Mouse (Mus musculus): ENCODE measurements around the gene Hoxa2. TPM values are rescaled to one million over a fixed set of nuclear protein-coding genes. Genes with fewer than 3 reads are reported as not detected.

Gene Hoxa2
- polyA plus RNA-seq, 2 experiments: 1.0 to 3.1 TPM

- DNase-seq (ENCODE audit: low spot score): no peak
- H3K4me2 ChIP-seq (replicated peaks; ENCODE audit: low read depth, low read length, severe bottlenecking): no peak overlapping the region
Measured at GRCm38 (mm10) chr6:52167736-52168161, 3.1 kb upstream of the Hoxa2 start.

DNA sequence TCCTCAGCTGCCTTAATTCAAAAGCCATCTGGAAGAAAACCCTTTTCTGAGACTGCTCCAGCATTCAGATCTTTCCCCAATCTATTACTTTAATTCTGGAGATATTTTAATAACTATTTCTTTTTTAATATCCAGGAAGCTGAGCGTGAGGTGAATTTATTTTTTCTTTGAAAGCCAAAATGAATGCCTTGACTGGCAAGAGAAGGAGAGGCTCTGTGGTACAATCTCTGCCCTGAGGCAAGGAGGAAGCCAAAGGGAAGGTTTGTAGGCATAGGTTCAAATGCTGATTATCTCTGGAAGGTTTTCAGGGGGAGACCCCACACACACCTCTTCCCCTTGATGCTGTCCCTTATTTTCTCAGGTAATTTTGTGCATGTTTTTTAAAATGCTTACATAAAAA lies 2.5 kb upstream of the Hoxa2 start:
- DNase-seq (ENCODE audit: low spot score): no peak
- 57% methylated on average over 1 of the region's 1 CpGs for WGBS
- no peak overlapping the region for H3K4me3 ChIP-seq (replicated peaks; ENCODE audit: low read length)
- H3K4me1 ChIP-seq (ENCODE audit: control insufficient read depth, insufficient read depth, low read length): peaks cover 20% of the 10 kb centered on the region
- TF ChIP-seq POLR2A (IDR thresholded peaks at IDR 0.05; ENCODE audit: borderline replicate concordance, extremely low read depth, insufficient read depth, insufficient read length): no peak
- H3K27ac ChIP-seq (replicated peaks; ENCODE audit: low read depth, low read length): no peak overlapping the region
- ATAC-seq (ENCODE audit: low FRiP score, low read depth): no peak
- H3K9me3 ChIP-seq (ENCODE audit: control insufficient read depth, low read length): no peaks in the 10 kb centered on the region
- no peak overlapping the region for H3K9ac ChIP-seq (ENCODE audit: low read depth, low read length, severe bottlenecking)
- H3K4me2 ChIP-seq (replicated peaks; ENCODE audit: low read depth, low read length, severe bottlenecking): no peak overlapping the region
- peaks cover 87% of the 10 kb centered on the region for H3K27me3 ChIP-seq (ENCODE audit: control insufficient read depth, insufficient read depth, low read length)
- peaks cover 18% of the 10 kb centered on the region for H3K36me3 ChIP-seq (ENCODE audit: control insufficient read depth, insufficient read depth, low read length)

More at GRCm38 (mm10) chr6:52167736-52168161, 3.1 kb upstream of the Hoxa2 start:
- ATAC-seq (ENCODE audit: low FRiP score, low read depth): no peak
- H3K27ac ChIP-seq (replicated peaks; ENCODE audit: low read depth, low read length): no peak overlapping the region
- no peaks in the 10 kb centered on the region for H3K9me3 ChIP-seq (ENCODE audit: control insufficient read depth, low read length)
- H3K9ac ChIP-seq (ENCODE audit: low read depth, low read length, severe bottlenecking): no peak overlapping the region
- peaks cover 20% of the 10 kb centered on the region for H3K36me3 ChIP-seq (ENCODE audit: control insufficient read depth, insufficient read depth, low read length)
- H3K27me3 ChIP-seq (ENCODE audit: control insufficient read depth, insufficient read depth, low read length): peaks cover 85% of the 10 kb centered on the region
- peaks cover 24% of the 10 kb centered on the region for H3K4me1 ChIP-seq (ENCODE audit: control insufficient read depth, insufficient read depth, low read length)
- TF ChIP-seq POLR2A (IDR thresholded peaks at IDR 0.05; ENCODE audit: borderline replicate concordance, extremely low read depth, insufficient read depth, insufficient read length): no peak
- WGBS: 40% methylated on average over 14 of the region's 14 CpGs
- H3K4me3 ChIP-seq (replicated peaks; ENCODE audit: low read length): no peak overlapping the region

GRCm38 (mm10) chr6:52166431-52167077 lies 1.9 kb upstream of the Hoxa2 start:
- TF ChIP-seq POLR2A (IDR thresholded peaks at IDR 0.05; ENCODE audit: borderline replicate concordance, extremely low read depth, insufficient read depth, insufficient read length): no peak
- Histone ChIP-seq H3K4me3 (replicated peaks; ENCODE audit: low read length) (no peak overlapping the region), H3K9ac (ENCODE audit: low read depth, low read length, severe bottlenecking) (no peak overlapping the region)

DNA sequence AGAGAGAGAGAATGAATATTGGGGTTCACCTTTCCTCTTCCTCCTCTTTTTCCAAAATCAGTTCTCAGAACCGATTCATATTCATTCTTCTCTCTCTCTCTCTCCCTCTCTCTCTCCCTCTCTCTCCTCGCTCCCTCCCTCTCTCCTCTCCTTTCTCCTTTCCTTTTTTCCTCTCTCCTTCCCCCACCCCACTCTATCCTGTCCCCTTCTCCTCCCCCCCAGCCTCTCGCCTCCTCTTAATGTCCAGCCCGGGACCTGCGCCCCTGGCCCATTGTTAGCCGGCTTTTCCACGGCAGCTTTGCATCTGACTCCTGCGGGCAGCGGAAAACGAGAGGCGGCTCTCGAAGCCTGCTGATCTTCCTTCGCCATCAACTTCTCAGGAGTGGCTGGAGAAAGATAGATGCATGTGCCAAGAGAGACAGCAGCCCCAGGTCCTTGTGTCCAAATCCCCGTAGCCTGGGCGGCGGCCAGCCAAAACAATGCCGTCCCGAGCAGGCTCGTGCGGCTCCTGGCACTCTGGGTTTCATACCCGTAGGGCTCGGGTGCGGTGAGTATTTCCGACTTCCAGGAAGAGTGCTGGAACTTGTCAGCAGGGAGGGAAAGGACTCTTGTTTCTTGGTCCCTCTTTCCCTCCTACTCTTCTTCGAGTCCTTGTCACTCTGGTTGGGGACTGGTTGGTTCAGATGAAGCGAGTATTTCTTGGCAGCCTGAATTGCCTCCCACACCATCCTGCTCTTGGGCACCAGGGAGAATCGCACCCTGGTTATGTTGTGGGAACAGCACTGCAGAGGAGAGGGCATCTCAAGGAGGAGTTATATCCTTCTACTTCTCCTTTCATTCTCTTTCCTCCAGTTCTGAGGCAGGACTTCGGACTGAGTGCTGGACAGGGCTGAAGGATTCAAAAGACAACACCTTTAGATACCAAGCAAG lies 1.1 kb upstream of the Hoxa2 start:
- Histone ChIP-seq H3K4me3 (replicated peaks; ENCODE audit: low read length) (no peak overlapping the region), H3K4me2 (replicated peaks; ENCODE audit: low read depth, low read length, severe bottlenecking) (no peak overlapping the region), H3K4me1 (ENCODE audit: control insufficient read depth, insufficient read depth, low read length) (peaks cover 23% of the 10 kb centered on the region), H3K36me3 (ENCODE audit: control insufficient read depth, insufficient read depth, low read length) (peaks cover 15% of the 10 kb centered on the region), H3K9ac (ENCODE audit: low read depth, low read length, severe bottlenecking) (no peak overlapping the region), H3K9me3 (ENCODE audit: control insufficient read depth, low read length) (no peaks in the 10 kb centered on the region), H3K27ac (replicated peaks; ENCODE audit: low read depth, low read length) (no peak overlapping the region), H3K27me3 (ENCODE audit: control insufficient read depth, insufficient read depth, low read length) (peaks cover 87% of the 10 kb centered on the region)
- ATAC-seq (ENCODE audit: low FRiP score, low read depth) (no peak), DNase-seq (ENCODE audit: low spot score) (no peak)
- WGBS: 8% methylated on average over 28 of the region's 28 CpGs
- TF ChIP-seq POLR2A (IDR thresholded peaks at IDR 0.05; ENCODE audit: borderline replicate concordance, extremely low read depth, insufficient read depth, insufficient read length): no peak

More at GRCm38 (mm10) chr6:52166431-52167077, 1.9 kb upstream of the Hoxa2 start:
- no peak overlapping the region for H3K4me2 ChIP-seq (replicated peaks; ENCODE audit: low read depth, low read length, severe bottlenecking)
- no peak overlapping the region for H3K27ac ChIP-seq (replicated peaks; ENCODE audit: low read depth, low read length)
- peaks cover 15% of the 10 kb centered on the region for H3K36me3 ChIP-seq (ENCODE audit: control insufficient read depth, insufficient read depth, low read length)
- ATAC-seq (ENCODE audit: low FRiP score, low read depth): no peak
- H3K4me1 ChIP-seq (ENCODE audit: control insufficient read depth, insufficient read depth, low read length): peaks cover 17% of the 10 kb centered on the region
- WGBS: 34% methylated on average over 4 of the region's 4 CpGs
- no peak for DNase-seq (ENCODE audit: low spot score)
- no peaks in the 10 kb centered on the region for H3K9me3 ChIP-seq (ENCODE audit: control insufficient read depth, low read length)
- peaks cover 87% of the 10 kb centered on the region for H3K27me3 ChIP-seq (ENCODE audit: control insufficient read depth, insufficient read depth, low read length)

GRCm38 (mm10) chr6:52164051-52164625 lies 493 bp downstream of the Hoxa2 start:
- no peak overlapping the region for H3K9ac ChIP-seq (ENCODE audit: low read depth, low read length, severe bottlenecking)
- H3K4me3 ChIP-seq (replicated peaks; ENCODE audit: low read length): peak overlapping the region; percentile 27
- peaks cover 5% of the 10 kb centered on the region; the same call in 1 of the 2 replicates for H3K36me3 ChIP-seq (ENCODE audit: control insufficient read depth, insufficient read depth, low read length)
- H3K27me3 ChIP-seq (ENCODE audit: control insufficient read depth, insufficient read depth, low read length): peaks cover 88% of the 10 kb centered on the region
- H3K4me1 ChIP-seq (ENCODE audit: control insufficient read depth, insufficient read depth, low read length): peaks cover 33% of the 10 kb centered on the region
- 3% methylated on average over 39 of the region's 39 CpGs for WGBS
- DNase-seq (ENCODE audit: low spot score): no peak
- no peaks in the 10 kb centered on the region for H3K9me3 ChIP-seq (ENCODE audit: control insufficient read depth, low read length)
- ATAC-seq (ENCODE audit: low FRiP score, low read depth): no peak
- no peak overlapping the region for H3K27ac ChIP-seq (replicated peaks; ENCODE audit: low read depth, low read length)
- H3K4me2 ChIP-seq (replicated peaks; ENCODE audit: low read depth, low read length, severe bottlenecking): peak overlapping the region; percentile 40
- TF ChIP-seq POLR2A (IDR thresholded peaks at IDR 0.05; ENCODE audit: borderline replicate concordance, extremely low read depth, insufficient read depth, insufficient read length): no peak

Data from limb, embryonic 14.5 days (tissue).